Mouse (Mus musculus) CD4-positive helper T cell, adult 2 months (primary cell): ENCODE measurements around the gene Fibin.

Experiments used
- DNase-seq: peaks from one replicate; pipeline ENCODE4 v3.0.0-alpha.2; 2012; ENCODE audit warnings: low read depth, missing footprints, low spot score

The Fibin gene

DNA sequence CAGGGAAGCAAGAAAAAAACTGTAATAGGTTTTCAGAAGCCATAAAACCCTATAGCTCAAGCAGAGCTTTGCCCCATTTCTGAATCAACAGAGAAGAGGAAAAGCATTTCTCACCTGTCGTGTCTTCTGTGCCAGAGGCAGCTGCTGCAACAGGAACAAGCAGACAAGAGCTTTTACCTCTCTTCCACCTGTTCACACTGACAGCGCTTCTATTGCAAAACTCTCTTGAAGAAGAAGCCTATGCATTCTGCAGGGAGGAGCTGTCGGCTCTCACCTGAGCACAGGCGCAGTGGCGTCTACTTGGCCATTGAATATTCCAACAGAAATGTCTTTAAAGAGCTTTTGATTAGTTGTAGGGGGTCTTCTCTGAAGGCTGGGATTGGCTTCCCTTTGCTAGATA, 48.9 kb downstream of the Fibin start:
- DNase-seq: no peak

DNA sequence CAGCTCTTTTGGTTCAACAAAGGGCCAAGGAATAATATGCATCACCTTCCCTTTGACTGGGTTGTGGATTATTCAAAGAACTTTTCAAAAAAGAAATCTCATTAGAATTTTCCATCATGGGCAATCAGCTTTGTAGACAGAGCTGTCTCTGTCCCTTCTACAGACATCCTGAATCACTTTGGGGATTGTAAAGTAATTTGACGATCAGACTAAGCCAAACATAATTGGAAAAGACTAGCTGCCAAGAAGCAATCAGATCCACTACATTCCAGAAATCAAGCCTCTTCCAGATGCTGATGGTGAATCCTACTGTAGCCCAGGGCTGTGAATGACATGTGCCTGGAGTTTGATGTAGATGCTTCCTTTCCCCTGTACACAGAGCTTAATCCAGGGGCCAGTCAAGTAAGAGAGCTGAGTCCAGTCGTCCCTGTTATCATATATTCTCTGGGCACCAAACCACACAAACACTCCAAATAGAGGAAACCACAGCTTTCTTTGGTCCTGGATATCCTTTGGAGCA, 49.6 kb downstream of the Fibin start:
- no peak for DNase-seq
